Mouse (Mus musculus): ENCODE data around the gene Zic5. TPM values are rescaled to one million over a fixed set of nuclear protein-coding genes. Genes with fewer than 3 reads are reported as not detected.

Gene Zic5
- total RNA-seq, 2 experiments from 2014 or later, result not detected

- ATAC-seq (ENCODE audit: poor library complexity, severe bottlenecking), result no peak
These were observed 15.6 kb downstream of the Zic5 start for GRCm38 (mm10) chr14:122449601-122450495.

GRCm38 (mm10) chr14:122436850-122437249 is 28.6 kb downstream of the Zic5 start:
- no peak for ATAC-seq (ENCODE audit: poor library complexity, severe bottlenecking)

DNA sequence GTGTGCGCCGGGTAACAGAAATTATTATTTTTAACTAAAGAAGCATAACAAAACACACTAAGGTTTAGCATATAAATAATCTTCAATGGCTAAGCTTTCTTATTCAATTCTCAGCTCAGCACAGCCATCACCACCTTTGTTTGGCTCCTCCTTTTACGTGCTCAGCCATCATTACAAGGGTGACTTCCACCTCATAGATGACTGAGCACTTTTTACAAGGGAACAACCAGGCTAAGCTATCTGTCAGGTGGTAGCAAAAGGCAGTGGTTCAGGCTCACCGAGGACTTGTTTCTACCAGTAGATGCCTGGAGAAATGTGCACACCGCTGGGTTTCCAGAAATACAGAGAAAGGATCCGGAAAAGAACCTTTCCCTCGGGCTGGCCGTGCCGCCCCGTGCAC is 31.4 kb downstream of the Zic5 start:
- no peak for ATAC-seq (ENCODE audit: poor library complexity, severe bottlenecking)

DNA sequence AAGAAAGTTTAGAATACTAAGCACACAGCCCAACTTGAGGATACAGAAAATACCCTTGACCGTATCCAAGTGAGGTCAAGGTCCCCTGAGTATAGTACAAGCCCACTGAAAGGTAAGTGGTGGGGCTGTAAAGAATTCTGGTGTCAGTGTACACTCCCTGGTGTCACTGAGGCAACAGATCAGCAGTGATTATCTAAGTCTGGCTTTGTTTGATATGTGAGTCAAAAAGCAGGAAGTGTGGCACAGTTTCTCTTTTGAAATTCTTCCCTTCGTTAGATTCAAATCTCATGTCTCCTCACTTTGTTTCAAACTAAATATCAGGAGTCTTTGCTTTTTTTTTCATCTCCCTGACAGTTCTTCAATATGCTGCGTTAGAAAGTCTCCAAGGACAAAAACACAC is 32.9 kb downstream of the Zic5 start:
- ATAC-seq (ENCODE audit: poor library complexity, severe bottlenecking), result no peak

DNA sequence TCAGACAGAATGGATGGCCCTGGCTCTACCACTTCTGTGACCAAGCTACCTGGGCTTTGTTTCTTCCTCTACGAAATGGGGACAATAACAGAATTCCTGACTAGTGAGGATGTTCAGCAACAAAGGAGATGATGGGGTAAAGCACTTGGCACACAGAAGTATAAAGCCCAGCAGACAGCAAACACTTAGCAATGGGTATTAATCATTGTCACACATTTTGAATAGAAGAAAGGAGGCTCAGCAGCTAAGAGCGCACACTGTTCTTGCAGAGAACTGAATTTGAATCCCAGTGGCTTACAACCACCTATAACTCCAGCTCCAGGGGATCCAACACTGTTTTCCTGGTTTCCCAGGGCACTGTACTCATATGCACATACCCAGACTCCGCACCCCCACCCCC is 37.8 kb downstream of the Zic5 start:
- ATAC-seq (ENCODE audit: poor library complexity, severe bottlenecking), result no peak

GRCm38 (mm10) chr14:122427204-122427560 is 38.3 kb downstream of the Zic5 start:
- ATAC-seq (ENCODE audit: poor library complexity, severe bottlenecking), result no peak

GRCm38 (mm10) chr14:122426529-122427203 is 38.8 kb downstream of the Zic5 start:
- ATAC-seq (ENCODE audit: poor library complexity, severe bottlenecking), result no peak

- no peak for ATAC-seq (ENCODE audit: poor library complexity, severe bottlenecking)
These were observed 41.0 kb downstream of the Zic5 start for GRCm38 (mm10) chr14:122424441-122424840.

- no peak for ATAC-seq (ENCODE audit: poor library complexity, severe bottlenecking)
These were observed 49.2 kb downstream of the Zic5 start for GRCm38 (mm10) chr14:122416166-122416771.

DNA sequence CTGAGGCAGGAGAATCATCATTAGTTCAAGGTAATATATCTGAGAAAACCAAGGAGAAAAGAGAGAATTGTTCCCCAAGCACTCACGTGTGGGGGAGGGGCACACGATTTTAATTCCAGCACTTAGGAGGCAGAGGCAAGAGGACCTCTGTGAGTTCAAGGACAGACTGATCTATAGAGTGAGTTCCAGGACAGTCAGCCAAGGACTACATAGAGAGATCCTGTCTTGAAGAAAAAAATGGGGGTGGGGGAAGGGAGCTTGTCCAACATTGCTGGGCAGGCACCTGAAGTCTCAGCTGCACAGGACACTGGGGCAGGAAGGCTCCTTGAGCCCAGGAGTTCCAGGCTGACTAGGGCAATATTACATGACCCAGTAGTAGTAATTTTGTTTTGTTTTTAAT is 50.7 kb downstream of the Zic5 start:
- no peak for ATAC-seq (ENCODE audit: poor library complexity, severe bottlenecking)

- no peak for ATAC-seq (ENCODE audit: poor library complexity, severe bottlenecking)
These were observed 51.9 kb downstream of the Zic5 start for GRCm38 (mm10) chr14:122413542-122413928.

DNA sequence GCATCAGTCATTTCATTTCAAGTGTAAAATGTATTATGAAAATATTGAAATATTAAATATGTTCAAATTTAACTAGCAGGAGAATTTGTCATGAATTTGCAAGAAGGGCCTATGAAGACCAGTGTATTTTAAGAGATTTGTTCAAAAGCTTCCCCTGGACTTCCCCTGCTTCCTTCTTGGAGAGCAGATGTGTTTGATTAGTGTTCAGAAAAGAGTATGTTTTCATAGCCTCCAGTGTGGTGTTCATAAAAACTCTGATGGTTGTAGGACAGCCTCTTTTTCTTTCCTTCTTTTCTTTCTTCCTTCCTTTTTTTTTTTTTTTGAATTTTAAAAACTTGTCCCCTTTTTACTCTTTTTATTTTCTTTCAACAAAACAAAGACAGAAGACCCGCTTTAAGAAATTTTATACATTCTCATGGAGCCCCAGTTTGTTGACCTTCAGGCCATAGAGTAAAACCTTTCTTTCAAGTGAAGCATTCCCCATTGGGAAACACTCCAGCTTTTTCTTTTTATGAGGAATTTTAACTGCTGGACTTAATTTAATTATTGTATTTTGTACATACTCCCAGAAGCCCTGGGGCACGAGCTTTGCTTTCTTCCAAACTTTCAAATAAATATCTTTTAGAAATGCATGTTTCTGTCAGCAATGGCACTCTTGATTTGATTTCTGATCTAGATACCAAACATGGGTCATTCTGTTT is 52.5 kb downstream of the Zic5 start:
- ATAC-seq (ENCODE audit: poor library complexity, severe bottlenecking), result no peak

Other genes starting within 250 kb of the Zic5 start
- gene Gm5089, start 14.6 kb downstream of the Zic5 start, total RNA-seq (2015), result not detected in 2 replicates
- not detected in 2 replicates for gene Gm5089, start 14.6 kb downstream of the Zic5 start, total RNA-seq (2017)
- not detected in 2 replicates for gene Zic2, start 9.8 kb upstream of the Zic5 start, total RNA-seq (2015)
- not detected in 2 replicates for gene Zic2, start 9.8 kb upstream of the Zic5 start, total RNA-seq (2017)
- not detected in 2 replicates for gene Gm10837, start 24.9 kb upstream of the Zic5 start, total RNA-seq (2015)
- not detected in 2 replicates for gene Gm10837, start 24.9 kb upstream of the Zic5 start, total RNA-seq (2017)
- gene Pcca, start 68.6 kb upstream of the Zic5 start, total RNA-seq (2015), result 25.3 and 27.3 TPM in 2 replicates
- 22.8 and 25.4 TPM in 2 replicates for gene Pcca, start 68.6 kb upstream of the Zic5 start, total RNA-seq (2017)